Mouse (Mus musculus): ENCODE measurements at regions not wholly inside any gene's neighbourhood (a gene's known extent, or its start where the extent isn't known, plus 50 kb on each side); places are given as distances from the start of the nearest gene placed in this dataset.

DNA sequence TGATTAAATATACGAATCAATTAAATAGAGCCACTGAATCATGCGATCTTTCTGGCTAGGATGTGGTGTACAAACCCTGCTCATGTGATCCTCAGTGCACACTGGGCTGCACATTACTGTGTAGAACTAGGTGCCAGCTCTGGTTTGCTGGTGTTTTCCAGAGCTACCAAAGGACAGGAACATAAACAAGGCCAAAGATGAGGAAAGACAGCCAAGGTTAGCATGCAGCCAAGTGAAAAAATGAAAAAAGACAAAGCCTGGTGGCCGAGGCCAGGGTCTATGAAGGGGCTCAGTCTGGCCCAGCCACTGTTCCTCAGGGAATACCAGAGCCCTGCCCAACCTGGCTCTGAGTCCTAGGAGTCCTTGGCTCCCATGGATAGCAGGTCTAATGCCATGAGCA is 190.1 kb downstream of the Wdr11 start:
- TF ChIP-seq POLR2A (IDR thresholded peaks at IDR 0.05; ENCODE audit: control insufficient read depth, low read depth, low read length): no peak
- no peak for TF ChIP-seq CTCF (IDR thresholded peaks at IDR 0.05; ENCODE audit: control insufficient read depth, insufficient read depth, insufficient replicate concordance, low read depth, low read length)
